Mouse (Mus musculus) T-helper 17 cell (primary cell): ENCODE data around the gene Gm11020.
"Not testable (repeated sequence)": the region's sequence is repeated elsewhere in the genome, so short reads cannot be mapped to it uniquely, and the experiment has no call there.

Experiments
- in situ Hi-C, 2 experiments: fragments of 300-600 bp; cut with MboI, MseI; formaldehyde crosslinking; loops; 1 replicate in 1 of 2; 2 replicates in 1 of 2; pipeline ENCODE4 v1.15.1; 2025; ENCODE audit warnings: high pct_unique_total_duplicates in 2 of 2

The Gm11020 gene

GRCm38 (mm10) chr8:104321267-104321666, at the start of gene Gm11020:
TSS of gene Gm11020 (plus strand) at chr8:104321567.
- in situ Hi-C loops, result not testable (repeated sequence)

DNA sequence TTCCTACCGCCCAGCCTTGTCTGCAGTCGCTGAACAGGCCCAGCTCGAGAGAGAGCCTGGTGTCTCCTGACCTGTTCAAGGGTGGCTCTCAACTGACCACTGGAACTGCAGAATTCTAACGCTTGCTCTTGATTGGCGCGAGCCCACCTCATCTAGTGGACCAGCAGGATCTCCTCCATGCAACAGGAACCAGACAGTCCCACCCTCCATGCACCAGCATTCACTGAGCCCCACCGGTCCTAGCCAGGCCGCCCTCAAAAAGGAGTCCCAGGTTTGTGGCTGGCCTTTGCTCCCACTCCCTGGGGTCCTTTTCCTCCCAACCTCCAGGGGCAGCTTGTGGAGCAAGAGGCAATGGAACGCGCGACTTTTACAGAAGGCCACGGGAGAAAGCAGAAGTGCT, 28.3 kb upstream of the Gm11020 start, which contains the start of gene Cmtm2a:
Cmtm2a (minus strand) TSS at position 101 of the 400 bp plus-strand sequence.
- in situ Hi-C loops, result not testable (repeated sequence)

GRCm38 (mm10) chr8:104294396-104294795, 27.0 kb upstream of the Gm11020 start:
- in situ Hi-C loops, result no loop called here

GRCm38 (mm10) chr8:104301577-104301976, 19.8 kb upstream of the Gm11020 start:
- in situ Hi-C loops, result not testable (repeated sequence)

DNA sequence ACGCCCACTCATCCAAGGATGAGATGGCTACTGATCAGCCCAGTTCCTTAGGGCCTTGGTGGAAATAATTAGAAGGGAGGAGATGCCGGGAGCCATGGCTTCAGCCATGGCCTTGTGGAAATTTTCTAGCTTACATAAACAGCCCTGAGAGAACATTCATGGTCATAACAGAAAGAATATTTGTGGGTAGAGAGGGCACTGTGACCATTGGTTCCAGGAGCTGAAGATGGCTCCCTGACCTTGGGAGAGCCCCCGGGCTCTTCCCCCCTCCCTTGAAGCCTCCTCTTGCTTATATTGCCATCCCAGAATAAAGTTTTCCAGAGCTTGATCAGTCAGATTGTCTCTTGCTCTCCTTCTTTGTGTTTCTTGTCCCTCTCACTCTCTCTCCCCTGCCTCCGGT, 18.8 kb upstream of the Gm11020 start:
- in situ Hi-C loops, result not testable (repeated sequence)

DNA sequence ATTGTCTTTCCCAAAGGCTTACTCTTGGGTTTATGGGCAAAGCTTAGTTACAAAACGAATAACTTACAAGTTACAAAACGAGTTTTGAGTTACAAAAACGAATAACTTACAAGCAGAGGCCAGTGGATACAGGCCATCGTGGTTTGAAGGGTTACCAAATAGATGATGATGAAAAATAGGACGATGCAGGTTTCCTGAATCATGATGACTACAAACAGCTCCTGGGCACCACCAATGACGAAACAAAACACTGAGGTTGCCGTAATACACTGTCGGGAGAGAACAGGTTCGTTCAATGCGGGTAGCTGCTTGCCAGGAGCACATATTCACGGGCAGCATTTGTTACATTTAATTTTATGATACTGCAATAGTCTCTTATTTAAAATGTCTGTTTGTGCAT, 16.4 kb upstream of the Gm11020 start:
- in situ Hi-C loops, result loop anchor here (5.0 kb wide), 1 partner anchor 38 kb away; no protein-coding TSS in a partner anchor

DNA sequence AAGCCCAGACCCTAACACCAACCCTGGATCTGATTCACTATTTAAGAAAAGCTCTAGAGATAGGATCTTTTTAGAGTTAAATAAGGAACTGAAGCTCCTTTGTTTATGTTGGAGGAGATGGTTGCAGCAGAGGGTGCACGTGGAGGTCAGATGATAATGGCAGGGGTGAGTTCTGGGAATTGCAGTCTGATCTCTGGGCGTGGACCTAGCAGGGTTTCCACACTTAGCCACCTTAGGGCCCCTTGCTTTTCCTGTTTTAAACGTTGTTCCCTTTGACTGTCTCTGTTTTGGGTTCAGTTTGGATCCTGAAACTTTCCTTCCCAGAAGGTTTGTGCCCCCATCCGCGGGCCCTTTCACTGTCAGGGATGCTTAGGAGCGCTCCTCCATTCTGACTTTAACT, 13.0 kb upstream of the Gm11020 start:
- in situ Hi-C loops, result loop anchor here (5.0 kb wide), 1 partner anchor 41 kb away; no protein-coding TSS in a partner anchor

DNA sequence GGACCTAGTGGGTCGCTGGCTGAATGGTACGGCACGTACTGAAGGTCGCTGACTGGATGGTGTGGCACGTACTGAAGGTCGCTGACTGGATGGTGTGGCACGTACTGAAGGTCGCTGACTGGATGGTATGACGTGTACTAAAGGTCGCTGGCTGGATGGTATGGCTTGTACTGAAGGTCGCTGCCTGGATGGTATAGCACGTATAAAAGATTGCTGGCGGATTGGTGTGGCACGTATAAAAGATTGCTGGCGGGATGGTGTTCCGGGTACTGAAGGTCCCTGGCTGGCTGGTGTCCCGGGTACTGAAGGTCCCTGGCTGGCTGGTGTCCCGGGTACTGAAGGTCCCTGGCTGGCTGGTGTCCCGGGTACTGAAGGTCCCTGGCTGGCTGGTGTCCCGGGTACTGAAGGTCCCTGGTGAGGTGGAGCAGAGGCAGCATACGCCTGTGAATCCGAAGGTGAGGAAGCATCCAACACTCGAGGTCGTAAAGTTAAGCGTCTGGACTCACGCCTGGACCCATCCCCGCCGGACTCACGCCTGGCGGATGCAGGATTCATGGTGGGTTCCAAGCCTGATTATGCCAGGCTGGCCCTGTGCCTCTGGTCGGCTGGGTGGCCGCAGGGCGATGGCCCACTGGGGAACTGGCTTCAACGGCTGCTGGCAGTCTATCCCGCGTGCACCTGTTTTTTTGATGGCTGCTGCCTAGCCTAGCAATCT, 11.8 kb upstream of the Gm11020 start, which contains the start of the genes Gm45711 and Cmtm1:
Gm45711 (minus strand) TSS at position 641 of the 715 bp plus-strand sequence.
Cmtm1 (minus strand) TSS at position 705 of the 715 bp plus-strand sequence.
- in situ Hi-C loops, result loop anchor here (5.0 kb wide), 1 partner anchor 42 kb away; no protein-coding TSS in a partner anchor

DNA sequence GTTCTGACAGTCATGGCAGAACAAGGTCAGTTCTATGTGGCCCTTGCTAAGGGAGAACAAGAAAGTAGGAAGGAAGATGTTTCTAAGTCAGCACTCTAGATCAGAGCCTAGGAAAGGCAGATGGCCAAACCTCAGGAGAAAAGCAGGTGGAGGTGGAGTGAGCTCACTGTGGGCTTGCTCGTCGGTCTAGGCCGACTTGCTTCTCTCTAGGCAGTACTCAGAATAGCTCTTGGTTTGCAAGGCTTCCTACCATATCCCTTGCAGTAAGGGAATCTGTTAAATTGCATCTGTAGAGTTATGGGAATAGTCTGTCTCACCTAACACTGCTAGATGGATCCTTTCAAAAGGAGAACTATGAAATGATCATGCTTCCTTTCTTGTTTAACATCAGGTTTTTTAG, 9.3 kb upstream of the Gm11020 start:
- in situ Hi-C loops, result not testable (repeated sequence)

GRCm38 (mm10) chr8:104313311-104313710, 8.1 kb upstream of the Gm11020 start:
- in situ Hi-C loops, result no loop called here

DNA sequence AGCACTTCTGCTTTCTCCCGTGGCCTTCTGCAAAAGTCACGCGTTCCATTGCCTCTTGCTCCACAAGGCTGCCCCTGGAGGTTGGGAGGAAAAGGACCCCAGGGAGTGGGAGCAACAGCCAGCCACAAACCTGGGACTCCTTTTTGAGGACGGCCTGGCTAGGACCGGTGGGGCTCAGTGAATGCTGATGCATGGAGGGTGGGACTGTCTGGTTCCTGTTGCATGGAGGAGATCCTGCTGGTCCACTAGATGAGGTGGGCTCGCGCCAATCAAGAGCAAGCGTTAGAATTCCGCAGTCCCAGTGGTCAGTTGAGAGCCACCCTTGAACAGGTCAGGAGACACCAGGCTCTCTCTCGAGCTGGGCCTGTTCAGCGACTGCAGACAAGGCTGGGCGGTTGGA, 563 bp downstream of the Gm11020 start, which contains the start of gene Cmtm2b:
Cmtm2b (plus strand) TSS at position 301 of the 400 bp plus-strand sequence.
- in situ Hi-C loops, result not testable (repeated sequence)

DNA sequence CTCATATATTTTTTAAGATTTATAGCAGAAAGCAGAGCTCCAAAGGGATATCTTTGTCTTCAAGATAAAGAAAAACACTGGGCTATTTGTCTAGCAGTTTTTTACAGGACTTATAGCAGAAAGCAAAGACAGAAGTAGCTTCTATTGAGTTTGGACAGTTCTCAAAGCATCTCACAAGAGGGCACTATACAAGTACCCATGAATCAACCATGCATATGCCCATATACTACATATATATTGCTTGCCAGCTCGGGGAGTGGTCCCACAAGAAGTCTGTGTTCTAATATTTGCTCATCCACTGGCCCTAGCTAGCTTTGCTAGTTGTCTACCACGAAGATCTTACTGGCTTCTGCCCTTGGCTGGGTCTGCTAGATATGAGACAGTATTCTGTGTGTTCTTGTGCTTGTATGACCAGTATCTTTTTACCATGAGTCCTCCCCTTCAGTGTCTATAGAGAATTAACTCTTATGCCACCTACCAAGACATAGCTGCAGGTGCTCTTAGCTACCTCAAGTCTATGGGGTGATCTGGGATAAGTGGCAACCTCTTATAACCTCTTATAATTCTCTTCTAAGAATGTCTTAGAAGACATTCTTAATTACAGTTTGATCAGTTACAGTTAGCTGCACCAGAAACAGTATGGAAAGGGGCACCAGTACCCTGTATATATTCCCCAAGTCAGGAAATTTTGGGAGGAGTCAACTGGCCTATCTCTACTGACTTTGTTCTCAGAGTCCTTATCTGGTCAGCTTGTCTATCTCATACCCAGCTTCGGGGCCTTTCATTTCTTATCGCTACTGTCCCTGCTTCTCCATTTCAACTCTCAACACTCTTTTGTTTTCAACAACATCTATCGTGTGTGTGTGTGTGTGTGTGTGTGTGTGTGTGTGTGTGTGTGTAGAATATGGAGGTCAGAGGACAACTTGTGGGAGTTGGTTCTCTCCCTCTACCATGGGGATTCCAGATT, 11.6 kb downstream of the Gm11020 start:
- in situ Hi-C loops, result no loop called here

DNA sequence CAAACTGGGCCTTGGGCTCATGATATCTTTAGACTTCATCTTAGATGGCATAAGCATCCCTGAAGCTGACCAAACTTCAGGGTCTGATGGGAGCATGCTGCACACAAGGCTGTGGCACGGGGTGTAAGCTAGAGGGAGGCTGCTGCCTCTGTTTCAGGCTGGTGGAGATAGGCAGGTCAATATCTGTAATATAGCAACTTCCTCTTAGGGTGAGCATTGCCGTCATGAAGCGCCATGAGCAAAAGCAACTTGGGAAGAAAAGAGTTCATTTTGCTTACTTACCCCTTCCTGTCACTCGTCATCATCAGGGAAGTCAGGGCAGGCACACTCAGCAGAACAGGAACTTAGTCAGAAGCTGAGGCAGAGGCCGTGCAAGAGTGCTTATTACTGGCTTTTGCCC, 12.4 kb downstream of the Gm11020 start:
- in situ Hi-C loops, result no loop called here

- in situ Hi-C loops, result no loop called here
These were observed 12.8 kb downstream of the Gm11020 start for GRCm38 (mm10) chr8:104334196-104334595.

GRCm38 (mm10) chr8:104336806-104337205, 15.4 kb downstream of the Gm11020 start:
- in situ Hi-C loops, result no loop called here

GRCm38 (mm10) chr8:104337890-104338289, 16.5 kb downstream of the Gm11020 start:
- in situ Hi-C loops, result no loop called here

- in situ Hi-C loops, result no loop called here
These were observed 18.0 kb downstream of the Gm11020 start, which contains the start of gene Cmtm3 for GRCm38 (mm10) chr8:104339229-104339982. TSS of gene Cmtm3 (plus strand) at chr8:104339410.

GRCm38 (mm10) chr8:104339983-104340232, 18.5 kb downstream of the Gm11020 start:
- in situ Hi-C loops, result loop anchor here in 1 of 2 experiments (5.0 to 10.0 kb wide), 3 partner anchors 93 to 235 kb away; partner anchors contain the start of genes Dync1li2 and Tk2

DNA sequence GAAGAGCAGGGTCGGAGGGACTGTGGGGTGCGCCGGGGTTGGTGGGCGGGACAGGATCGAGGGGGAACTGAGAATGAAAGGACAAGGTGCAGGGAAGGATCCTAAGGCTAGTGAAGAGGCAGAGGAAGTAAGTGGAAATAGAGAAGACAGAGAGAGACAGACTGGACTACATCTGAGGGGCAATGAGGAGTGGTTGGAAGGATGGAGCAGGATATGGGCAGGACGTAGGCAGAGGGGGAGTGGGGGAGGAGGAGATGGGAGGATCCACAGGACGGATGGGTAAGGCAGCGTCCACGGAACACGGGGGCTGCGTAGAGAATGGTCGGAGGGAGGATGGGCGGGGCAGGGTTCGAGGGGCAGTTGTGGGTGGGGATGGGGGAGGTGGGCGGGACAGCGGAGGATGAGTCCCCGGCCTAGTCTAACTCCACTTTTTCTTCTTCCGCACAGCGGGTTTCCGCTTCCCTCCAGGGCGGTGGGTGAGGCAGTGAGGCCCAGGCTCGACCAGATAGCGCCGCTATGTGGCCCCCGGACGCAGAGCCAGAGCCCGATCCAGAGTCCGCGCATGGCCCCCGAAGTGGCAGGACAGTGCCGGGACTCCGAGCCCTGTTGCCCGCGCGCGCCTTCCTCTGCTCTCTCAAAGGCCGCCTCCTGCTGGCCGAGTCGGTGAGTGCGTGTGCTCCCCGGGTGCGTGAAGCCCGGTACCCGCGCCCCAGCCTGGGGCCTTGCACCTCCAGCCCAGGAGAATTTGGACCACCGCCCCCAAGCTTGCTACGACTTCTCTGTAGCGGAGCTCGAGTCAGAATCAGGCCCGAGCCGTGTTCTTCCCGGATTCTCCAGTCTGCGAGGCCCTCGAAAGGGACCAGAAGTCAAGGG, 19.1 kb downstream of the Gm11020 start:
- in situ Hi-C loops, result loop anchor here in 1 of 2 experiments (5.0 to 10.0 kb wide), 3 partner anchors 93 to 234 kb away; partner anchors contain the start of genes Dync1li2 and Tk2

DNA sequence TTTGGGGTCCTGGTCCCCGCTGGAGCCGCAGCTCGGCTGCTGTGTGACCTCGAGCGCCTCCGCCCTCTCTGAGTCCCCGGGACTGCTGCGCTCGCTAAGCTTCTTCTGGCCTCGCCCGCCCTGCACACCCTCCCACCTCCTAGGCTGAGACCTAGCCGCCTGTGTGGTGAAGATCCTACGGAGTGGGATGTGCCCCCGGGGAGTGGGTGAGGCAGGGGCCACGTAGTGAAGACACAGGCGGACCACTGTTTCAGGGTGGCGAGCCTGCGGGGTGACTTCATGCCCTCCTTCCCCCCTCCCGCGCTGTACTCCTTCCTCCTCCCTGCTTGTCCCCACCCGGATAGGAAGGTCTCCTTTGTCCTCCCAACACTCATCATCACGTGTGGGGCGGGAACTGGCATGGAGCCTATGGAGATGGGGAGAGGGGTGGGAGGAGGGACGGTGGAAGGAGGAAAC, 19.8 kb downstream of the Gm11020 start:
- in situ Hi-C loops, result loop anchor here in 1 of 2 experiments (5.0 to 10.0 kb wide), 3 partner anchors 94 to 234 kb away; partner anchors contain the start of genes Dync1li2 and Tk2
